Mouse (Mus musculus) frontal cortex, postnatal 10 days (tissue): ENCODE results near the gene 5430419D17Rik.

ENCODE experiments used
- DNase-seq, 2 experiments: peaks; one replicate each; pipeline ENCODE4 v3.0.0; 2022; ENCODE audit warnings: low spot score in 2 of 2, mixed read lengths in 1 of 2

5430419D17Rik gene

DNA sequence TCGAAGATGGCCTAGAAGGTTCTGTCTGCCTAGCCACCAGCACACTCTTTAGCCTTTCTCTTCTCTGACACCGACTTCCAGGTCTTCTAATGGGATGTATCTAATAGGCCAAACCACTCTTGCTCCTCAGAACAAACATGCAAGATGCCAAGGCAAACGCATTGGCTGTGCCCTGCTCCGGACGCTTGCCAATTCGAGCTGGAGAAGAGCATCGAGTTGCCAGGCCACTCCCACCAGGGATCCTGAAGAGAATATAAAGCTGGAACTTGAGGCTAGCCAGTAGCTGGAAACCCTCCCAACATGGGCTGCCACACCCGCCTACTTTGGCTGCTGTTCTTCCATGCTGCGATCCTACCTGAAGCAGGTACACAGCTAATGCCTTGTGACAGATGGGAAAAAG is at the start of gene 5430419D17Rik:
5430419D17Rik (plus strand) TSS at position 282 of the 400 bp plus-strand sequence.
- no peak for DNase-seq

DNA sequence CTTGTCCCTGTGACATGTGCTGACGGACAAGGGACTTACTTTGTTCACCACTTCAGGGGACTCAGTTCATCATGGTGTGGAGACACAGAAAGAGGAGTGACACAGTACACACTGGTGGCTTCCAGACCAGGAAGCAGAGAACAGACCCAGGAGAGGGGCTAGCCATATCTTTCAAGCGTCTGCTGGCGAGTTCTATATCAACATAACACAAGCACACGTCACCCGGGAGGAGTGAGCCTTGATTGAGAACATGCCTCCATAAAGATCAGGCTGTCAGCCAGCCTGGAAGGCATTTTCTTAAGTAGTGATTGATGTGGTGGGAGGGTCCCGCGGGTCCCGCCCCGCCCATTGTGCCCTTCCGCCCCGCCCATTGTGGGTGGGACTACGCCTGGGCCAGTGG is 44.2 kb upstream of the 5430419D17Rik start:
- DNase-seq: no peak

- DNase-seq: no peak
Measured at GRCm38 (mm10) chr7:131133181-131133580, 41.0 kb upstream of the 5430419D17Rik start.

DNA sequence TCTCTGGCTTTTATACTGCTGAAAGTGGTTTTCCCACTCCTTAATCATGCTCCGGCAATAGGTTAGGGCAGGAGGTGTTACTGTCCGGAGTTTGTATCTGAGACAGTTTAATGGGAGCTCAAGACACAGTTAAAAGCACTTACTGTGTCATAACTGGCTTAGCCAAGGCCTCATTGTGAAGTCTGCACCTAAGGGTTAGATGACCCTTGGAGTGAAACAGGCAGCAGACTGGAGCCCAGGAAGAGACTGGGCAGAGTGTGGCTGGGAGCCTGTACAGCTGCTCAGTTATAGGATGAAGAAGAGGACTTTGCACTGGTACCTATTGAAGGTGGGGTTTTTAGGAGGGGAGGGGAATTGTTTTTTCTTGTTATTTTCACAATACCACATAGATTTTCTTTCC is 28.0 kb upstream of the 5430419D17Rik start, which contains the start of gene 4933402N03Rik:
4933402N03Rik (minus strand) TSS at position 101 of the 400 bp plus-strand sequence.
- DNase-seq: no peak

- no peak for DNase-seq
Measured at GRCm38 (mm10) chr7:131150179-131150578, 24.0 kb upstream of the 5430419D17Rik start.

DNA sequence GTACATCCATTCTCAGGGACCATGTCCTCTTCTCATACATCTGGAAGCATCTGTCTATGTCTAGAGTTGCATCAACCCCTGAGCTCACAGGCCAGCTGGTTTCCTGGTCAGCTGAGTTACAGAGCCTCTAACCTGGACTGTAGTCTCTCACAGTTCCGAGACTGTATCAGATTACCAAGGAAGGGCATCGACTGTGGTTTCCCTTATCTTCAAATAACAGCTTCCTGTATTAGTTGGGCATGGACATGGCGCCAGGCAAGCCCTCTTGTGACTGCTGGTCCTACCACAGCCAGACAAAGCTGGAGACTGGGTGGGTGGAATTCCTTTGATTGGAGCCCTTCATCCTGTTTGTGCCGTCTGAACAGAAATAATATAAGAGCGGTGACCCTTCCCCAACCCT is 21.2 kb upstream of the 5430419D17Rik start:
- DNase-seq: no peak

DNA sequence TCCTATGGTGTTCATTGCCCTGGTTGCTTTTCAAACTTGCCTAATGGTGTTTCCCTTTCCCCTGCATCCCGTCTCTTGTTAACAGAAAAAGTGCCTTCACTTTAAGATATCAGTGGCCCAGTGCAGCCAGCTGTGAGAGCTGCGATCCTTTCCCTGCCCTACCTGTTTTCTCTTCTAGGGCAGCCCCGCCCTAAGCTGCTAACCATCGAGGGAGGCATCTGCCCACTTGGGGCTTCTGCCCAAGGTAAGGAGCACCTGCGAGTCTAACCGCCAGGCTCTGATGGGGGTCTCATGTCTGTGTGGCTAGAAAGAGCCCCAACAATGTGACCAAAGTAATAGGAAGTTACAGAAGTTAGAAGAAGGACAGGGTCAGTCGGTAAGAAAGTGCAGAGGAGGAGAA is 12.0 kb upstream of the 5430419D17Rik start:
- no peak for DNase-seq

DNA sequence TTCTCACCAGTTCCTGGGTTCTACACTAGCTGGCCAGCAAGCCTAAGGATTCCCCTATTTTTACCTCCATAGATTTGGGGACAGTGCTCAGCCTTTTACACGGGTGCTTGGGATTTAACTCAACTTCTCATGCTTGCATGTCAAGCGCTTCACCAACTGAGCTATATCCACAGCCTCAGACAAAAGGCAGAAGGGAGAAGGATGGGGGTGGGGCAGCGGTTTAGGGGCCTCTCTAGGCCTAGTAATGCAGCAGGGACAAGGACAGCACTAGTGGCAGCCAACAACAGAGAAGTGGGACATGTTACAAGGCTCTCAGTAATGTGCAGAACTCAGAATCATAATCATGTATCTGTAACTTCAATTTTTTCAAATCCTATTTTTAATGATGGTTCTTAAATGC is 6.4 kb upstream of the 5430419D17Rik start:
- DNase-seq: no peak

DNA sequence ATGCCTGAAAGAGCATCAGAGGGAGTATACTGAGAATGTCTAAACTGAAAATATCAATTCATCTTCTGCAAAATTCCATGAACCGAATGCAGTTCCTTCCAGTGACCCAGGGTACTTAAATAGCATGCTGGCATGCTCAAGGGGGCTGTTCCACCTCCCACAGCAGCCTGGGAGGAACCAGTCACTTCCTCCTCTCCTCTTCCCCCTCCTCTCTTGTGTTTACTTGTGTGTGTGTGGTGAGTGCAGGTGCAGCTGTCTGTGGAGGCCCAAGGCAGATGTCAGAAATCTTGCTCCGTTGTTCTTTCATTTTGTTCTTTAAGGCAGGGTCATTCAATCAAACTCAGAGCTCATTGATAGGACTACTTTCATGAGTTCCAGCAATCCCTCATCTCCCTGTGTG is 5.1 kb upstream of the 5430419D17Rik start:
- DNase-seq: no peak

GRCm38 (mm10) chr7:131182685-131183084 is 8.5 kb downstream of the 5430419D17Rik start:
- DNase-seq: peak in 1 of 2 experiments; percentile 10

GRCm38 (mm10) chr7:131184339-131184738 is 10.1 kb downstream of the 5430419D17Rik start:
- no peak for DNase-seq

- peak; percentile 7 to 16 for DNase-seq
Measured at GRCm38 (mm10) chr7:131187047-131187446, 12.8 kb downstream of the 5430419D17Rik start.

GRCm38 (mm10) chr7:131187996-131188395 is 13.8 kb downstream of the 5430419D17Rik start:
- DNase-seq: no peak

DNA sequence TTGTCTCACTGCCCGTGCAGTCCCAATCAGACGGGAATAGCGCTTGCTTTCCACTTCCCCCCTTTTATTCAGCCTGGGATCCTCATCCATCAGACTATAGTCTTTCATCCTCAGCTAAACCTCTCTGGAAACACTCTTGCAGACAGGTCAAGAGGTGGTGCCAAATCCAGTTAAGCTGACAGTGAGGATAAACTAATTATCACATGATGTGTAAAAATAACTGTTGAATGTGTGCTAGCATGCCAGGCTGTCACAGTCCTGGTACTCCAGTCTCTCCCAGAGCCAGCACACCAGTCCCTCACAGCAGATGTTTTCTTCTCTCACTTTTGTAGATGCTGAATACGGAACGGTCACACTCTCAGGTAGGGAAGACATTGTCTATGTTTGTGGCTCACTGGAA is 48.9 kb downstream of the 5430419D17Rik start:
- DNase-seq: no peak

DNA sequence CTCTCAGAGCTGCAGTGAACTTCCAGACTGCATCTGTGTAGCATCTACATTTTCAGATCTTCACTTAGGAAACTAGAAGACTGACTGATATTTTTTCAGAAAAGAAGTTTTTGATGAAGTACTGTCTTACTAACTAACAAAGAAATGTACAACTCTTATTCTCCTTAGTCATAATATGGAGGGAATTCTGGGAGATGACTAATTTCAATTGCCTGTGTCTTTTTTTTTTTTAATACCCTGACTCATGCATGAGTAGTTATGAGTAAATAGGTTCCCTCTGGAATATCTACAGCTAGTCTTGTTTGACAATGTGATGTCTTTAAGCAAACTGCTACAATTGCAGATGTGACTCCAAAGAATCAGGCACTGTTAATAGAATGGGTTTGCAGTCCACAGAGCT is 61.9 kb downstream of the 5430419D17Rik start:
- DNase-seq: no peak

- no peak for DNase-seq
Measured at GRCm38 (mm10) chr7:131244993-131245392, 70.8 kb downstream of the 5430419D17Rik start.

DNA sequence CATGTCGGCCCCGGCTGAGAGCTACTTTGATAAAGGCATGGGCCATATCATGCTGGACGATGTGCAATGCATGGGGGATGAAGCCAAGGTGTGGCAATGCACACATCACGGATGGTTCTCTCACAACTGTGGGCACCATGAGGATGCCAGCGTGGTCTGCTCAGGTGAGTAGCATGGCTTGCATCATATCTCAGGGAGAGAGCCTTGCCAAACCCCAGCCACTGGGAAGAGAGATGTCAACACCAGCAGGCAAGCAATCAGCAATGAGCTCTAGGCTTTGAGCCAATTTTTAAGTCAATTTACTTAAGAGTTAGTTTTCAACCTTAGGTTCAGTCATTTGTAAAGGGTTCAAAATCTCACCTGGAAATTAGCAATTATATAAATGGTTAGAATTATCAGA is 82.6 kb downstream of the 5430419D17Rik start:
- DNase-seq: no peak

DNA sequence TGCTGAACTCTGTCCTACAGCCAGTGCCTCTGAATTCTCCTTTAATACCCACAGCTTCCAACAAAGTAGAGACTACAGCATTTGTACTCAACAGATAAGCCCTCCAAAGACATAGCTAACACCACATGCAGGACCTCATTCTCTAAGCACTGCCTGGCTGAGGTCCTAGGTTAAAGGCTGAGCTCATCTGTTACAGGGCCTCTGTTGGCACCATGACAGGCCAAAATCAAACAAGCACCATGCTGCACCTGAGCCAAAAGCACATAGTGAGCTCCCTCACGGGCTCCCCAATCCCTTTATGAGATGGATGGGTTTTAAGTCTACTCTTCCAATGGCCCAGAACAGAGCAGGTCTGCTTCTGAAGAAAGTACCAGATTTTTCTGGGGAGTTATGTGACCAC is 83.1 kb downstream of the 5430419D17Rik start:
- no peak for DNase-seq

DNA sequence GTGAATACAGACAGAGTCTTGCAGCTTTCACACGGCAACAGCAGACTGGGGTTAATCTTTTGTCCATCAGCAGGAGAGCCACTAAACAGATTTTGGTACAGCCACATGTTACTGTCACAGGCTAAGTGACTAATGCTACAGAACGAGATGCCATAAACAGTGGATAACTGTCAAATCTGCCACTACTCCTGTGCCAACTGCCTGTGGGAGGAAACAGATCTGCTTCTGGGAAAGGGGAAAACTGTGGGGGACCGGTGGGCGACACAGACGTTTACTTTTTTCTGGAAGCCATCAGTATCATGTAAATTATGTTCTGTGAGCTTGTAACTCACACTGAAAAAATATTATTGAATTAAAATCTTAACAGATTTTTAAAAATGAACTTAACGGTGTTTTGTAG is 86.7 kb downstream of the 5430419D17Rik start:
- peak in 1 of 2 experiments; percentile 10 for DNase-seq

GRCm38 (mm10) chr7:131264251-131264650 is 90.0 kb downstream of the 5430419D17Rik start:
- no peak for DNase-seq

DNA sequence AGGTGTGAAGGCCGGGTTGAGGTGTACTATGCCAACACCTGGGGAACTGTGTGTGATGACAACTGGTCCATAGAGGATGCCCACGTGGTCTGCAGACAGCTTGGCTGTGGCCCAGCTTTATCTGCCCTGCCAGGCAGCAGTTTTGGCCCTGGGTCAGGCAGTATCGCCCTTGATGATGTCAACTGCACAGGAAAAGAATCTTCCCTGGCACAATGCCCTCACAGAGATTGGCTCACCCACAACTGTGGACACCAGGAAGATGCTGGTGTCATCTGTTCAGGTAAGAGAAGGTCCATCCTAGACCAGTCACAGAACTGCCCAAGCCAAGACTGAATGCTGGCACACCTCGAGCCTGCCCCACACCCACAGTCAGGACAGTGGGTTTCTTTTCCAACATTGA is 91.6 kb downstream of the 5430419D17Rik start:
- DNase-seq: no peak

DNA sequence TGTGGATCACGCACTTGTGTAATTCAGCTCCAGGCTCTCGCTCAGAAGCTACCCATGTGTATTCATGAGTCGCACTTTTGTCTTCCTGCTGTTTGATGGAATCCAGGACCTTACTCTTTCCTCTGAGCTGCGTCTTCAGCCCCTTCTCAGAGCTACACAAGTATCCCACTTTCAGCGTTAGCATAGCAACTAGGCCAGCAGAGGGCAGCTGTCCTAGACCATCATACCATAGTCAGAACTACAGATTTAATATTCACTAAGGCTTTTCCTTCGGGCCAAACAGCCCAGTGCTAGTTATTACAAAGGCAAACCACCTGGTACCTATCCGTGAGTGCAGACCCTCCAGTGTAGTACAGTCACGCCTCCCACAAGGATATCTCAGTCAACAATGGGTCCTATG is 122.9 kb downstream of the 5430419D17Rik start:
- no peak for DNase-seq

DNA sequence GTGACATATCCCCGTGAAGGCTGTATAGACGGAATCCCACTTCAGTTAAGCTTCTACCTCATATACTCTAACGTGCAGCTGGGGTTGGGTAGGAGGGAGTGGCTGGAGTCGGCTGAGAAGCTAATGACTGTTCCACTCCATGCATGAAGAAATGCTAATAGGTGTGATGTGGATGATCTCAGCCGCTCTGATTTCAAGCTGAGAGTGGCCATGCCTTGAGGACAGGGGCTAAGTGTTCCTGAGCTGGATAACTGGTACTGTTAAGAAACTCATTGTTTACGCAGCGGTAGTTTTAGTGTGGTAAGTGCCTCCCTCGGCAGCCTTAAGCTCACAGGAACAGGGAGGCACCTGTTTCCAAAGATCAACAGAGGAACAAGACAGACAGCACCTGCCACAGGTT is 129.1 kb downstream of the 5430419D17Rik start:
- DNase-seq: no peak

- no peak for DNase-seq
Measured at GRCm38 (mm10) chr7:131306733-131307132, 132.5 kb downstream of the 5430419D17Rik start.
